Mouse (Mus musculus) liver, adult 2 months (tissue): Measurements from ENCODE around the gene Rfx2. TPM values are rescaled to one million over a fixed set of nuclear protein-coding genes. Genes with fewer than 3 reads are reported as not detected.

ENCODE experiments used
- DNase-seq: peaks from one replicate; pipeline ENCODE4 v3.0.0-alpha.2; 2011; ENCODE audit warnings: low read depth, low spot score; ENCODE audit errors: extremely low read depth
- H3K27ac ChIP-seq: fragments of 200-500 bp; replicated peaks from 2 replicates; pipeline ENCODE4 v1.5.1; 2012; ENCODE audit warnings: low read depth, mild to moderate bottlenecking, control low read depth, inconsistent platforms, low read length; ENCODE audit not compliant: insufficient read depth
- H3K27me3 ChIP-seq: fragments of 200-500 bp; 2 replicates; pipeline ENCODE4 v1.6.1; 2012; ENCODE audit warnings: mild to moderate bottlenecking, moderate library complexity, low read length, inconsistent platforms; ENCODE audit not compliant: control insufficient read depth, insufficient read depth
- H3K36me3 ChIP-seq: fragments of 200-500 bp; 2 replicates; pipeline ENCODE4 v1.6.1; 2012; ENCODE audit warnings: low read length, inconsistent platforms; ENCODE audit not compliant: control insufficient read depth, insufficient read depth
- H3K4me1 ChIP-seq: fragments of 200-500 bp; 2 replicates; pipeline ENCODE4 v1.6.1; 2011; ENCODE audit warnings: low read length; ENCODE audit not compliant: control insufficient read depth, insufficient read depth
- H3K4me3 ChIP-seq: fragments of 200-500 bp; 2 replicates; pipeline ENCODE4 v1.5.1; 2011; ENCODE audit warnings: low read depth, mild to moderate bottlenecking, control low read depth, low read length, moderate library complexity; ENCODE audit not compliant: insufficient read depth
- H3K79me2 ChIP-seq: fragments of 200-500 bp; 2 replicates; pipeline ENCODE4 v1.6.1; 2012; ENCODE audit warnings: inconsistent platforms, mild to moderate bottlenecking, low read length, moderate library complexity; ENCODE audit not compliant: control insufficient read depth, insufficient read depth
- H3K9ac ChIP-seq: fragments of 200-500 bp; 2 replicates; pipeline ENCODE4 v1.6.1; 2012; ENCODE audit warnings: low read depth, mild to moderate bottlenecking, control low read depth, inconsistent platforms, low read length
- CTCF ChIP-seq: fragments of 200-500 bp; IDR thresholded peaks from 2 replicates; pipeline ENCODE4 v1.5.1; 2011; ENCODE audit warnings: low read depth, low read length, control low read depth
- POLR2A ChIP-seq: fragments of 200-500 bp; IDR thresholded peaks from 2 replicates; pipeline ENCODE4 v1.6.1; 2011; ENCODE audit warnings: low read length, control low read depth; ENCODE audit not compliant: insufficient read depth; ENCODE audit errors: extremely low read depth
- WGBS: fragments of 180-500 bp; shearing (Covaris S2); methylation state at CpG from one replicate; pipeline ENCODE4 v1.1.7; 2018; 5-methylcytosine and 5-hydroxymethylcytosine counted together
- polyA plus RNA-seq: library from polyadenylated mRNA; depleted of rRNA; stranded (reverse); fragments of >200 nt; gene quantifications from 2 replicates; pipeline ENCODE4 v1.2.3, GENCODE M21; 2012
- total RNA-seq: library from RNA; depleted of rRNA; stranded (reverse); fragments of >200 nt; gene quantifications from 2 replicates; pipeline ENCODE4 v1.2.3, GENCODE M21; 2014

Rfx2 gene
- total and polyA plus RNA-seq, 2 experiments, result 0.18 to 1.0 TPM

DNA sequence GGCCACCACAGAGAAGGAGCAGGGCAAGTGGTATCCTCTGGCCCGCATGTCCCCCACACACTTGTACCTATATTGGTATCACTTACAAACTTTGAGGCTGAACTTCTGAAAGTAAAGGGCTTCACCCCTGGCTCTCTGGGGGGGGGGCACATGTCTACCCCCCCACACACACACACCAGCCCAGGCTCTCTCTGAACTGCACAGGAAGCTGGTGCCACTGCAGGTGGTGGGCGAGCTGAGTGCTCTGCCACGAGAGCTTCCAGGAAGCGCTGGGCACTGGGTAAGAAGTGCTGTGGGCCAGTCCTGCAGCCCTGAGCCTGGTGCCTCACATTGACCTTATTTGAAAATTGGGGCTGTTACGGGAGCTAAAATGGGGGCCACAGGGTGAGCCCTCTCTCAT lies 12.9 kb upstream of the Rfx2 start:
- Histone ChIP-seq H3K36me3 (no peaks in the 10 kb centered on the region), H3K79me2 (no peaks in the 10 kb centered on the region), H3K4me3 (no peak overlapping the region), H3K4me1 (no peaks in the 10 kb centered on the region), H3K27ac (no peak overlapping the region), H3K9ac (no peak overlapping the region), H3K27me3 (no peaks in the 10 kb centered on the region)
- DNase-seq, result no peak
- 82% methylated on average over 5 of the region's 5 CpGs for WGBS
- TF ChIP-seq CTCF (no peak), POLR2A (no peak)

DNA sequence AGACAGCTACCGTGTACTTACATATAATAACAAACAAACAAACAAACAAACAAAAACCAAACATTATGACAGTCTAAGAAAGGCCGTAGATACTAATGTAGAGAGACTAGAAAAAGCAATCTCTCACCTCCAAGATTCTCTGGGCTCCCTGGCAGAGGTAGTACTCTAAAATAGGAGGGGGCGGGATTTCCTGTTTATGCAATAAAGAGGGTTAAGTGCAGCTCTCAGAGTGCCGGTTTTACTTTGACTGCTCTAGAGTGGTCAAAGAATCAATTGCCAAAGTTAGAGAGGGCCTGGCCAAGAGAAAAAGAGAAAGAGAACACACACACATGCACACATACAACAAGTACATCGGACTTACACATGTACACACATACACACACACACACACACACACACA lies 11.4 kb upstream of the Rfx2 start:
- no peak for DNase-seq
- H3K9ac ChIP-seq, result no peak overlapping the region
- H3K36me3 ChIP-seq, result no peaks in the 10 kb centered on the region
- H3K4me1 ChIP-seq, result no peaks in the 10 kb centered on the region
- no peak for TF ChIP-seq POLR2A
- TF ChIP-seq CTCF, result no peak
- 69% methylated on average over 5 of the region's 5 CpGs for WGBS
- no peaks in the 10 kb centered on the region for H3K79me2 ChIP-seq
- no peak overlapping the region for H3K27ac ChIP-seq
- H3K4me3 ChIP-seq, result no peak overlapping the region
- no peaks in the 10 kb centered on the region for H3K27me3 ChIP-seq

DNA sequence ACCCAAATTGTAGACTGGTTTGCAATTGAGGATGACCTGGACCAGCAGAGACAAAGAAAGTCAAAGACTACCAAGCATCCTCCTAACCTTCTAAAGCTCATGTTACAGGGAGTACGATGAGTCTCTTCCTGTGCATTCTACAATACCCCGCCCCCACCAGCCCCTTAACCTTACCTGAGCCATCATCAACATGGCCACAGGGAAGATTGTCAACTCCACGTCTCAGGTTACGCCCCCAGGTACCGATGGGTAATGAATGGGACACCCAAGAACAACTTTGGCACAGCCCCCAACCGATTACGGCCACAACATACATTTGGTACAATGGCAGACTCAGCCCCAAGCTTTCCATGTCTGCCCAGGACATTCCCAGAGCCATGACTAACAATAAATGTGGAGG lies 9.7 kb upstream of the Rfx2 start:
- no peaks in the 10 kb centered on the region for H3K79me2 ChIP-seq
- DNase-seq, result no peak
- H3K4me3 ChIP-seq, result no peak overlapping the region
- no peaks in the 10 kb centered on the region for H3K27me3 ChIP-seq
- 82% methylated on average over 7 of the region's 7 CpGs for WGBS
- no peak overlapping the region for H3K9ac ChIP-seq
- H3K36me3 ChIP-seq, result no peaks in the 10 kb centered on the region
- no peak overlapping the region for H3K27ac ChIP-seq
- no peak for TF ChIP-seq POLR2A
- TF ChIP-seq CTCF, result no peak
- no peaks in the 10 kb centered on the region for H3K4me1 ChIP-seq

DNA sequence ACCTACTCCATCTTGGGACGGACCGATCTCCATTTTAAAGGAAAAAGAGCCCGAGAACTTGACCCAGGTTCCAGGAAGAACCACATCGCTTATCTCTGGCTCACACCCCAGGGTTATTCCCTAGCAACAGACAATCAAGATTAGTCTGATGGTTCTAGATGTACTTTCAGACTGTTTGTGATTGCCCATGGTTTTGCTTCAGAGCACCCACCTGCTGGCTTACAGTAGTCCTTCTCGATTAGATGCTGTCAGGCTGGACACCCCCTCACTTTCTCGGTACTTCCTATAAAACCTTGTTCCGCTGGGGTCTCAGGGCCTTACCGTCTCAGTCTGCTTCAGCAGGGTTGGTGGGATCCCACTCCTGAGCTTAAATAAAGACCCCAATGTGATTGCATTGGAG lies 5.5 kb upstream of the Rfx2 start:
- Histone ChIP-seq H3K27me3 (no peaks in the 10 kb centered on the region), H3K79me2 (no peaks in the 10 kb centered on the region), H3K27ac (no peak overlapping the region), H3K4me3 (no peak overlapping the region), H3K4me1 (no peaks in the 10 kb centered on the region), H3K36me3 (no peaks in the 10 kb centered on the region), H3K9ac (no peak overlapping the region)
- DNase-seq, result no peak
- WGBS, result 93% methylated on average over 8 of the region's 8 CpGs
- TF ChIP-seq POLR2A, result no peak
- no peak for TF ChIP-seq CTCF

DNA sequence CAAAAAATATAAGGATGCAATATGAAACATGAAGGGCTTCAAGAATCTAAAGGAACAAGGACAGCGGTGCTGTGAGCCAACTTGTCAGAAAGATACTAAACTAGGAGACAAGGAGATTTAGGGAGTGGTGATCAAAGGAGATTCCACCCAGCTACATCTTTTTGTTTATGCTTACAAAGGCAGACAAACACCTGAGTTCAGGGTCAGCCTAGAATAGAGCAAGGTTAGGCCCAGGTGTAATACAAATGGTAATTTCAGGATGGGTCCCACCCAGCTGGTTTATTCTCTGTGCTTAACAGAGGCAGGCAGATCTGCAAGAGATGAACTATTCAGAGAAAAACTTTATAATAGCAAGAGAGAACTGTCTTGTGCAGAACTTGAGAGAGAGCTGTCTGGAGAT lies 2.6 kb upstream of the Rfx2 start:
- H3K9ac ChIP-seq, result no peak overlapping the region
- no peaks in the 10 kb centered on the region for H3K27me3 ChIP-seq
- no peaks in the 10 kb centered on the region for H3K79me2 ChIP-seq
- H3K4me3 ChIP-seq, result no peak overlapping the region
- TF ChIP-seq POLR2A (no peak), CTCF (no peak)
- no peak for DNase-seq
- WGBS, result 98% methylated on average over 1 of the region's 1 CpGs
- H3K27ac ChIP-seq, result no peak overlapping the region
- H3K4me1 ChIP-seq, result peaks cover 3% of the 10 kb centered on the region; the same call in 1 of the 2 replicates
- H3K36me3 ChIP-seq, result no peaks in the 10 kb centered on the region

DNA sequence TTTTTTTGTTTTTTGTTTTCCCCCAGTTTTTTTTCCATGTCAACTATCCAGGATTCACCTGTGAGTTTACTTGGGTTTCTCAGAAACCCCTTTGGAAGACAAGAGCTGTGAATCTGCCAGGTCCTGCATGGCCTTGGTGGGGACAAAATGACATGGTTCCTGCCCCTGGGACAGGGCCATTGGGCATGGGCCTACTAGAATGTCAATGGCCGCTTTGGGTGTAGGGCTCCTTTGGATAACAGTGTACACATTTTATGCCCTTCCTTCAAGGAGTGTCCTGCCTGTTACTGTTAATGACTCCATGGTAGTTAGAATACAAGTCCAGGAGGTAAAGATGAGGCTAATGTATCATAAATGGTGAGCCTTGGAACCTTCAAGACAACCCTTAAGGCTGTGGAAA lies 2.1 kb upstream of the Rfx2 start:
- peaks cover 3% of the 10 kb centered on the region; the same call in 1 of the 2 replicates for H3K4me1 ChIP-seq
- TF ChIP-seq POLR2A, result no peak
- no peak for TF ChIP-seq CTCF

More for the DNA sequence above, 2.1 kb upstream of the Rfx2 start:
- DNase-seq, result no peak
- H3K27ac ChIP-seq, result no peak overlapping the region
- no peaks in the 10 kb centered on the region for H3K79me2 ChIP-seq
- 93% methylated on average over 1 of the region's 1 CpGs for WGBS
- H3K36me3 ChIP-seq, result no peaks in the 10 kb centered on the region
- H3K4me3 ChIP-seq, result no peak overlapping the region
- H3K9ac ChIP-seq, result no peak overlapping the region
- H3K27me3 ChIP-seq, result no peaks in the 10 kb centered on the region
